Mouse (Mus musculus) stomach, postnatal 0 days (tissue): ENCODE data around the gene Sac3d1. TPM values are rescaled to one million over a fixed set of nuclear protein-coding genes. Genes with fewer than 3 reads are reported as not detected.
A peak's percentile ranks its signal among the peaks of the same experiment; 100 is the strongest.

Experiments
- ATAC-seq: fragments of 200-750 bp; cut with Nextera tagmentation; 2 replicates; pipeline ENCODE4 v1.8.0; 2017; ENCODE audit not compliant: low FRiP score, low TSS enrichment
- DNase-seq: peaks from one replicate; pipeline ENCODE4 v3.0.0-alpha.2; 2016; ENCODE audit warnings: low spot score
- H3K27ac ChIP-seq: fragments of 300-500 bp; sonication (generic); replicated peaks from 2 replicates; pipeline ENCODE4 v1.5.1; 2014; ENCODE audit warnings: mild to moderate bottlenecking, control low read depth
- H3K27me3 ChIP-seq: fragments of 300-500 bp; sonication (generic); 2 replicates; pipeline ENCODE4 v1.6.1; 2014; ENCODE audit warnings: low read length; ENCODE audit not compliant: control insufficient read depth, insufficient read depth
- H3K36me3 ChIP-seq: fragments of 300-500 bp; sonication (generic); 2 replicates; pipeline ENCODE4 v1.6.1; 2014; ENCODE audit warnings: low read length, mixed read lengths; ENCODE audit not compliant: control insufficient read depth, insufficient read depth
- H3K4me1 ChIP-seq: fragments of 300-500 bp; sonication (generic); replicated peaks from 2 replicates; pipeline ENCODE4 v1.6.1; 2014; ENCODE audit warnings: antibody characterized with exemption; ENCODE audit not compliant: control insufficient read depth, insufficient read depth
- H3K4me2 ChIP-seq: fragments of 300-500 bp; sonication (generic); replicated peaks from 2 replicates; pipeline ENCODE4 v1.6.1; 2014; ENCODE audit warnings: low read depth, mild to moderate bottlenecking, control low read depth, moderate library complexity
- H3K4me3 ChIP-seq: fragments of 300-500 bp; sonication (generic); 2 replicates; pipeline ENCODE4 v1.5.1; 2014; ENCODE audit warnings: low read depth, low read length, control low read depth
- H3K9ac ChIP-seq: fragments of 300-500 bp; sonication (generic); 2 replicates; pipeline ENCODE4 v1.6.1; 2014; ENCODE audit warnings: mild to moderate bottlenecking, low read length, control low read depth, mixed read lengths
- H3K9me3 ChIP-seq: fragments of 300-500 bp; sonication (generic); 2 replicates; pipeline ENCODE4 v1.6.1; 2016; ENCODE audit warnings: low read length; ENCODE audit not compliant: control insufficient read depth
- CTCF ChIP-seq: IDR thresholded peaks from 2 replicates; pipeline ENCODE4 v1.5.1; 2016; ENCODE audit warnings: antibody characterized with exemption, low read depth, mild to moderate bottlenecking, moderate library complexity
- EP300 ChIP-seq: optimal IDR thresholded peaks from 2 replicates; pipeline ENCODE3; 2016; ENCODE audit warnings: antibody characterized with exemption
- WGBS: fragments of 180-500 bp; shearing (Covaris S2); extraction: QIAGEN DNeasy Blood & Tissue Kit; methylation state at CpG from one replicate; pipeline ENCODE4 v1.1.7; 2014; 5-methylcytosine and 5-hydroxymethylcytosine counted together
- polyA plus RNA-seq: library from polyadenylated mRNA; unstranded; fragments of >200 nt; fragmentation: Nextera tagmentation; extraction: Ambion mirVana; gene quantifications from 2 replicates; pipeline ENCODE4 v1.2.1, GENCODE M21; 2015

Sac3d1 gene
- polyA plus RNA-seq, 1 experiment from 2014 or later = 29.4 TPM

- Histone ChIP-seq H3K4me1 (no peaks in the 10 kb centered on the region), H3K4me2 (no peak within 1 kb of the TSS), H3K27me3 (no peaks in the 10 kb centered on the region), H3K9me3 (no peaks in the 10 kb centered on the region), H3K27ac (no peak within 1 kb of the TSS), H3K9ac (no peak within 1 kb of the TSS), H3K36me3 (peaks cover 6% of the 10 kb centered on the region), H3K4me3 (no peak within 1 kb of the TSS)
- WGBS = 85% methylated on average over 7 of the region's 7 CpGs
- ATAC-seq (no peak), DNase-seq (no peak)
- TF ChIP-seq EP300 (no peak), CTCF (no peak)
These were observed 24.3 kb downstream of the Sac3d1 start, which contains the start of gene AC131692.1 for GRCm38 (mm10) chr19:6094119-6094518. Gene AC131692.1 (plus strand): TSS chr19:6094419.

GRCm38 (mm10) chr19:6088841-6089240 lies 29.6 kb downstream of the Sac3d1 start:
- Histone ChIP-seq H3K4me3 (no peak overlapping the region), H3K27ac (no peak overlapping the region), H3K4me1 (peaks cover under 1% of the 10 kb centered on the region; the same call in 1 of the 2 replicates), H3K36me3 (peaks cover 6% of the 10 kb centered on the region), H3K9ac (no peak overlapping the region), H3K4me2 (no peak overlapping the region), H3K9me3 (no peaks in the 10 kb centered on the region), H3K27me3 (no peaks in the 10 kb centered on the region)
- no peak for ATAC-seq
- no peak for TF ChIP-seq CTCF
- TF ChIP-seq EP300 = no peak
- DNase-seq = no peak
- WGBS = 91% methylated on average over 13 of the region's 13 CpGs

GRCm38 (mm10) chr19:6085417-6085879 lies 33.0 kb downstream of the Sac3d1 start:
- DNase-seq (peak; percentile 77), ATAC-seq (peak; percentile 72)
- H3K36me3 ChIP-seq = peaks cover 9% of the 10 kb centered on the region

GRCm38 (mm10) chr19:6084478-6085248 lies 33.8 kb downstream of the Sac3d1 start, which contains the start of the genes Zfpl1 and Cdca5:
Gene Zfpl1 (minus strand): TSS chr19:6084956.
Gene Cdca5 (plus strand): TSS chr19:6084983.
- H3K4me2 ChIP-seq = peak within 1 kb of the TSS; percentile 92
- DNase-seq (peak; percentile 96), ATAC-seq (peak; percentile 91)
- no peaks in the 10 kb centered on the region for H3K9me3 ChIP-seq
- H3K4me1 ChIP-seq = peaks cover 2% of the 10 kb centered on the region; the same call in 1 of the 2 replicates
- H3K36me3 ChIP-seq = peaks cover 8% of the 10 kb centered on the region
- H3K4me3 ChIP-seq = peak within 1 kb of the TSS; percentile 69
- under 1% methylated on average over 58 of the region's 58 CpGs for WGBS
- H3K27me3 ChIP-seq = no peaks in the 10 kb centered on the region
- TF ChIP-seq CTCF (0 out of 2 replicates have a peak, but pooled peaks have one; percentile 1), EP300 (no peak)
- peak within 1 kb of the TSS; percentile 79 for H3K9ac ChIP-seq
- peak within 1 kb of the TSS; percentile 86 for H3K27ac ChIP-seq

More at GRCm38 (mm10) chr19:6085417-6085879, 33.0 kb downstream of the Sac3d1 start:
- peak overlapping the region; percentile 63; the same call in 1 of the 2 replicates for H3K27ac ChIP-seq
- peak overlapping the region; percentile 60 for H3K9ac ChIP-seq
- H3K4me3 ChIP-seq = peak overlapping the region; percentile 69
- no peaks in the 10 kb centered on the region for H3K27me3 ChIP-seq
- H3K4me2 ChIP-seq = peak overlapping the region; percentile 92
- no peaks in the 10 kb centered on the region for H3K9me3 ChIP-seq
- WGBS = under 1% methylated on average over 17 of the region's 17 CpGs
- peaks cover 2% of the 10 kb centered on the region; the same call in 1 of the 2 replicates for H3K4me1 ChIP-seq
- TF ChIP-seq EP300 (no peak), CTCF (no peak)

GRCm38 (mm10) chr19:6082156-6082555 lies 36.3 kb downstream of the Sac3d1 start, which contains the start of gene Gm28374:
Gene Gm28374 (minus strand): TSS chr19:6082256.
- Histone ChIP-seq H3K4me1 (peaks cover 2% of the 10 kb centered on the region; the same call in 1 of the 2 replicates), H3K9ac (no peak within 1 kb of the TSS), H3K4me2 (no peak within 1 kb of the TSS), H3K27ac (no peak within 1 kb of the TSS), H3K27me3 (no peaks in the 10 kb centered on the region), H3K9me3 (no peaks in the 10 kb centered on the region), H3K4me3 (no peak within 1 kb of the TSS), H3K36me3 (peaks cover 8% of the 10 kb centered on the region; the same call in 1 of the 2 replicates)
- ATAC-seq (no peak), DNase-seq (no peak)
- WGBS = 85% methylated on average over 9 of the region's 9 CpGs
- TF ChIP-seq CTCF (no peak), EP300 (no peak)
